Mouse (Mus musculus) liver, adult 2 months (tissue): ENCODE data around the gene Rab3c. TPM values are rescaled to one million over a fixed set of nuclear protein-coding genes. Genes with fewer than 3 reads are reported as not detected.

ENCODE experiments used
- DNase-seq: peaks from one replicate; pipeline ENCODE4 v3.0.0-alpha.2; 2011; ENCODE audit warnings: low read depth, low spot score; ENCODE audit errors: extremely low read depth
- H3K27ac ChIP-seq: fragments of 200-500 bp; replicated peaks from 2 replicates; pipeline ENCODE4 v1.5.1; 2012; ENCODE audit warnings: low read depth, mild to moderate bottlenecking, control low read depth, inconsistent platforms, low read length; ENCODE audit not compliant: insufficient read depth
- H3K27me3 ChIP-seq: fragments of 200-500 bp; 2 replicates; pipeline ENCODE4 v1.6.1; 2012; ENCODE audit warnings: mild to moderate bottlenecking, moderate library complexity, low read length, inconsistent platforms; ENCODE audit not compliant: control insufficient read depth, insufficient read depth
- H3K36me3 ChIP-seq: fragments of 200-500 bp; 2 replicates; pipeline ENCODE4 v1.6.1; 2012; ENCODE audit warnings: low read length, inconsistent platforms; ENCODE audit not compliant: control insufficient read depth, insufficient read depth
- H3K4me1 ChIP-seq: fragments of 200-500 bp; 2 replicates; pipeline ENCODE4 v1.6.1; 2011; ENCODE audit warnings: low read length; ENCODE audit not compliant: control insufficient read depth, insufficient read depth
- H3K4me3 ChIP-seq: fragments of 200-500 bp; 2 replicates; pipeline ENCODE4 v1.5.1; 2011; ENCODE audit warnings: low read depth, mild to moderate bottlenecking, control low read depth, low read length, moderate library complexity; ENCODE audit not compliant: insufficient read depth
- H3K79me2 ChIP-seq: fragments of 200-500 bp; 2 replicates; pipeline ENCODE4 v1.6.1; 2012; ENCODE audit warnings: inconsistent platforms, mild to moderate bottlenecking, low read length, moderate library complexity; ENCODE audit not compliant: control insufficient read depth, insufficient read depth
- H3K9ac ChIP-seq: fragments of 200-500 bp; 2 replicates; pipeline ENCODE4 v1.6.1; 2012; ENCODE audit warnings: low read depth, mild to moderate bottlenecking, control low read depth, inconsistent platforms, low read length
- CTCF ChIP-seq: fragments of 200-500 bp; IDR thresholded peaks from 2 replicates; pipeline ENCODE4 v1.5.1; 2011; ENCODE audit warnings: low read depth, low read length, control low read depth
- POLR2A ChIP-seq: fragments of 200-500 bp; IDR thresholded peaks from 2 replicates; pipeline ENCODE4 v1.6.1; 2011; ENCODE audit warnings: low read length, control low read depth; ENCODE audit not compliant: insufficient read depth; ENCODE audit errors: extremely low read depth
- WGBS: fragments of 180-500 bp; shearing (Covaris S2); methylation state at CpG from one replicate; pipeline ENCODE4 v1.1.7; 2018; 5-methylcytosine and 5-hydroxymethylcytosine counted together
- polyA plus RNA-seq: library from polyadenylated mRNA; depleted of rRNA; stranded (reverse); fragments of >200 nt; gene quantifications from 2 replicates; pipeline ENCODE4 v1.2.3, GENCODE M21; 2012
- total RNA-seq: library from RNA; depleted of rRNA; stranded (reverse); fragments of >200 nt; gene quantifications from 2 replicates; pipeline ENCODE4 v1.2.3, GENCODE M21; 2014

Rab3c gene
- total and polyA plus RNA-seq, 2 experiments, result 0.09 TPM; not detected in 1

- Histone ChIP-seq H3K79me2 (no peaks in the 10 kb centered on the region), H3K9ac (no peak overlapping the region), H3K4me1 (no peaks in the 10 kb centered on the region), H3K36me3 (no peaks in the 10 kb centered on the region), H3K27me3 (no peaks in the 10 kb centered on the region), H3K27ac (no peak overlapping the region), H3K4me3 (no peak overlapping the region)
- no peak for DNase-seq
- 74% methylated on average over 7 of the region's 7 CpGs for WGBS
- no peak for TF ChIP-seq CTCF
- no peak for TF ChIP-seq POLR2A
These were observed 121.9 kb downstream of the Rab3c start for GRCm38 (mm10) chr13:110158588-110159519.

GRCm38 (mm10) chr13:110145545-110145944 is 135.3 kb downstream of the Rab3c start:
- H3K27ac ChIP-seq, result no peak overlapping the region
- no peaks in the 10 kb centered on the region for H3K79me2 ChIP-seq
- H3K4me3 ChIP-seq, result no peak overlapping the region
- H3K9ac ChIP-seq, result no peak overlapping the region
- no peak for TF ChIP-seq CTCF
- no peak for TF ChIP-seq POLR2A
- DNase-seq, result no peak
- H3K27me3 ChIP-seq, result no peaks in the 10 kb centered on the region
- no peaks in the 10 kb centered on the region for H3K36me3 ChIP-seq
- WGBS, result 55% methylated on average over 3 of the region's 3 CpGs
- H3K4me1 ChIP-seq, result no peaks in the 10 kb centered on the region

GRCm38 (mm10) chr13:110145019-110145418 is 135.8 kb downstream of the Rab3c start:
- Histone ChIP-seq H3K79me2 (no peaks in the 10 kb centered on the region), H3K4me3 (no peak overlapping the region), H3K4me1 (no peaks in the 10 kb centered on the region), H3K9ac (no peak overlapping the region), H3K36me3 (no peaks in the 10 kb centered on the region), H3K27me3 (no peaks in the 10 kb centered on the region), H3K27ac (no peak overlapping the region)
- 62% methylated on average over 8 of the region's 8 CpGs for WGBS
- no peak for TF ChIP-seq POLR2A
- no peak for TF ChIP-seq CTCF
- no peak for DNase-seq

- Histone ChIP-seq H3K9ac (no peak overlapping the region), H3K79me2 (no peaks in the 10 kb centered on the region), H3K4me3 (no peak overlapping the region), H3K27ac (no peak overlapping the region), H3K4me1 (no peaks in the 10 kb centered on the region), H3K36me3 (no peaks in the 10 kb centered on the region), H3K27me3 (no peaks in the 10 kb centered on the region; the same call in 1 of the 2 replicates)
- WGBS, result 69% methylated on average over 5 of the region's 5 CpGs
- TF ChIP-seq CTCF (no peak), POLR2A (no peak)
- DNase-seq, result no peak
These were observed 141.5 kb downstream of the Rab3c start for GRCm38 (mm10) chr13:110139339-110139738.

GRCm38 (mm10) chr13:110138644-110139043 is 142.2 kb downstream of the Rab3c start:
- no peak for DNase-seq
- Histone ChIP-seq H3K27me3 (no peaks in the 10 kb centered on the region; the same call in 1 of the 2 replicates), H3K79me2 (no peaks in the 10 kb centered on the region), H3K36me3 (no peaks in the 10 kb centered on the region), H3K4me1 (no peaks in the 10 kb centered on the region), H3K4me3 (no peak overlapping the region), H3K27ac (no peak overlapping the region), H3K9ac (no peak overlapping the region)
- TF ChIP-seq CTCF, result no peak
- WGBS, result 50% methylated on average over 5 of the region's 5 CpGs
